Mouse (Mus musculus) adrenal gland, postnatal 25 days (tissue): ENCODE results near the gene Myog. TPM values are rescaled to one million over a fixed set of nuclear protein-coding genes. Genes with fewer than 3 reads are reported as not detected.

Experiments
- DNase-seq: peaks from one replicate; pipeline ENCODE4 v3.0.0; 2021; ENCODE audit warnings: mixed read lengths
- total RNA-seq: library from RNA; stranded (reverse); gene quantifications from 2 replicates; pipeline ENCODE4 v1.2.3, GENCODE M21; 2021

The Myog gene
- total RNA-seq, 1 experiment from 2014 or later = not detected

- no peak for DNase-seq
These were observed 37.1 kb downstream of the Myog start for GRCm38 (mm10) chr1:134326841-134327346.

- DNase-seq = peak; percentile 76
These were observed 42.3 kb downstream of the Myog start for GRCm38 (mm10) chr1:134331879-134332635.

- peak; percentile 39 for DNase-seq
These were observed 43.0 kb downstream of the Myog start, which contains the start of gene Ppfia4 for GRCm38 (mm10) chr1:134332770-134333271. TSS of gene Ppfia4 (minus strand) at chr1:134332928.

- DNase-seq = no peak
These were observed 43.8 kb downstream of the Myog start for GRCm38 (mm10) chr1:134333371-134334110.

- DNase-seq = no peak
These were observed 44.5 kb downstream of the Myog start for GRCm38 (mm10) chr1:134334111-134334827.

- no peak for DNase-seq
These were observed 45.6 kb downstream of the Myog start for GRCm38 (mm10) chr1:134335211-134335923.

- DNase-seq = no peak
These were observed 46.4 kb downstream of the Myog start for GRCm38 (mm10) chr1:134335924-134336810.

GRCm38 (mm10) chr1:134336958-134337710, 47.3 kb downstream of the Myog start:
- no peak for DNase-seq

- no peak for DNase-seq
These were observed 49.4 kb downstream of the Myog start for GRCm38 (mm10) chr1:134339162-134339561.

GRCm38 (mm10) chr1:134339757-134340619, 50.2 kb downstream of the Myog start:
- no peak for DNase-seq

GRCm38 (mm10) chr1:134341641-134342277, 52.0 kb downstream of the Myog start:
- no peak for DNase-seq

Other genes starting within 250 kb of the Myog start
- 17.8 and 18.1 TPM in 2 replicates for gene Btg2, start 210.9 kb upstream of the Myog start, total RNA-seq
- gene Chit1, start 178.7 kb upstream of the Myog start, total RNA-seq = not detected in 2 replicates
- 1.5 and 1.7 TPM in 2 replicates for gene Chil1, start 107.8 kb upstream of the Myog start, total RNA-seq
- not detected in 2 replicates for gene Mybph, start 96.5 kb upstream of the Myog start, total RNA-seq
- 89.7 and 151 TPM in 2 replicates for gene Adora1, start 54.6 kb upstream of the Myog start, total RNA-seq
- gene Ppfia4, start 42.9 kb downstream of the Myog start, total RNA-seq = 0.67 and 2.0 TPM in 2 replicates
- gene Tmem183a, start 72.0 kb downstream of the Myog start, total RNA-seq = 47.2 and 56.3 TPM in 2 replicates
- not detected in 2 replicates for gene 4933406M09Rik, start 96.0 kb downstream of the Myog start, total RNA-seq
- gene Cyb5r1, start 115.6 kb downstream of the Myog start, total RNA-seq = 51.2 and 62.0 TPM in 2 replicates
- 129 and 132 TPM in 2 replicates for gene Adipor1, start 125.4 kb downstream of the Myog start, total RNA-seq
- gene Klhl12, start 165.5 kb downstream of the Myog start, total RNA-seq = 20.1 and 24.9 TPM in 2 replicates
- gene Rabif, start 204.7 kb downstream of the Myog start, total RNA-seq = 34.1 and 38.4 TPM in 2 replicates